Mouse (Mus musculus): ENCODE data around the gene Fasn. TPM values are rescaled to one million over a fixed set of nuclear protein-coding genes. Genes with fewer than 3 reads are reported as not detected.

Gene Fasn
- total and polyA plus RNA-seq, 3 experiments, result 66.6 to 529 (median 88.2) TPM

GRCm38 (mm10) chr11:120829757-120830532, 5.6 kb upstream of the Fasn start:
- Histone ChIP-seq H3K9me3 (replicated peaks) (no peaks in the 10 kb centered on the region), H3K4me1 (ENCODE audit: insufficient read depth, low read depth, low read length) (peaks cover 15% of the 10 kb centered on the region), H3K4me3 (ENCODE audit: low read depth, low read length) (no peak overlapping the region), H3K36me3 (replicated peaks) (peaks cover 12% of the 10 kb centered on the region), H3K27me3 (ENCODE audit: insufficient read depth, low read length) (peaks cover 32% of the 10 kb centered on the region)
- no peak for TF ChIP-seq CTCF (IDR thresholded peaks at IDR 0.05; ENCODE audit: low read depth, low read length)
- no peak for TF ChIP-seq POLR2AphosphoS5 (IDR thresholded peaks at IDR 0.05; ENCODE audit: insufficient replicate concordance, low read depth, low read length)
- TF ChIP-seq TAL1 (conservative IDR thresholded peaks at IDR 0.05; ENCODE audit: low read depth, low read length), result no peak
- ATAC-seq (ENCODE audit: extremely low read depth, insufficient number of reproducible peaks, low FRiP score, poor library complexity, severe bottlenecking) (no peak), DNase-seq (ENCODE audit: low spot score) (no peak)

GRCm38 (mm10) chr11:120828416-120828815, 4.1 kb upstream of the Fasn start:
- peaks cover 21% of the 10 kb centered on the region for H3K4me1 ChIP-seq (ENCODE audit: insufficient read depth, low read depth, low read length)
- ATAC-seq (ENCODE audit: extremely low read depth, insufficient number of reproducible peaks, low FRiP score, poor library complexity, severe bottlenecking), result no peak
- TF ChIP-seq TAL1 (conservative IDR thresholded peaks at IDR 0.05; ENCODE audit: low read depth, low read length) (no peak), GATA1 (IDR thresholded peaks at IDR 0.05; ENCODE audit: borderline replicate concordance, low read length) (no peak), GATA2 (IDR thresholded peaks at IDR 0.05; ENCODE audit: borderline replicate concordance, low read depth, low read length) (no peak), CTCF (IDR thresholded peaks at IDR 0.05; ENCODE audit: low read depth, low read length) (no peak), POLR2AphosphoS5 (IDR thresholded peaks at IDR 0.05; ENCODE audit: insufficient replicate concordance, low read depth, low read length) (no peak)

GRCm38 (mm10) chr11:120826016-120826953, 1.9 kb upstream of the Fasn start:
- peaks cover 32% of the 10 kb centered on the region for H3K27me3 ChIP-seq (ENCODE audit: insufficient read depth, low read length)
- H3K4me1 ChIP-seq (ENCODE audit: insufficient read depth, low read depth, low read length), result peaks cover 43% of the 10 kb centered on the region
- TF ChIP-seq TAL1 (conservative IDR thresholded peaks at IDR 0.05; ENCODE audit: low read depth, low read length) (no peak), GATA2 (IDR thresholded peaks at IDR 0.05; ENCODE audit: borderline replicate concordance, low read depth, low read length) (no peak), GATA1 (IDR thresholded peaks at IDR 0.05; ENCODE audit: borderline replicate concordance, low read length) (no peak), CTCF (IDR thresholded peaks at IDR 0.05; ENCODE audit: low read depth, low read length) (no peak), POLR2AphosphoS5 (IDR thresholded peaks at IDR 0.05; ENCODE audit: insufficient replicate concordance, low read depth, low read length) (no peak)
- DNase-seq (ENCODE audit: low spot score) (no peak), ATAC-seq (ENCODE audit: extremely low read depth, insufficient number of reproducible peaks, low FRiP score, poor library complexity, severe bottlenecking) (no peak)
- H3K36me3 ChIP-seq (replicated peaks), result peaks cover 32% of the 10 kb centered on the region
- H3K4me3 ChIP-seq (ENCODE audit: low read depth, low read length), result no peak overlapping the region
- no peaks in the 10 kb centered on the region for H3K9me3 ChIP-seq (replicated peaks)

More at GRCm38 (mm10) chr11:120828416-120828815, 4.1 kb upstream of the Fasn start:
- DNase-seq (ENCODE audit: low spot score), result no peak
- Histone ChIP-seq H3K9me3 (replicated peaks) (no peaks in the 10 kb centered on the region), H3K4me3 (ENCODE audit: low read depth, low read length) (no peak overlapping the region), H3K36me3 (replicated peaks) (peaks cover 12% of the 10 kb centered on the region), H3K27me3 (ENCODE audit: insufficient read depth, low read length) (peaks cover 32% of the 10 kb centered on the region)

- H3K9me3 ChIP-seq (replicated peaks), result no peaks in the 10 kb centered on the region
- peak overlapping the region; percentile 85; the same call in 1 of the 2 replicates for H3K4me3 ChIP-seq (ENCODE audit: low read depth, low read length)
- TF ChIP-seq GATA1 (IDR thresholded peaks at IDR 0.05; ENCODE audit: borderline replicate concordance, low read length) (no peak), GATA2 (IDR thresholded peaks at IDR 0.05; ENCODE audit: borderline replicate concordance, low read depth, low read length) (no peak), TAL1 (conservative IDR thresholded peaks at IDR 0.05; ENCODE audit: low read depth, low read length) (no peak), CTCF (IDR thresholded peaks at IDR 0.05; ENCODE audit: low read depth, low read length) (no peak), POLR2AphosphoS5 (IDR thresholded peaks at IDR 0.05; ENCODE audit: insufficient replicate concordance, low read depth, low read length) (no peak)
- DNase-seq (ENCODE audit: low spot score) (no peak), ATAC-seq (ENCODE audit: extremely low read depth, insufficient number of reproducible peaks, low FRiP score, poor library complexity, severe bottlenecking) (no peak)
- peaks cover 26% of the 10 kb centered on the region for H3K27me3 ChIP-seq (ENCODE audit: insufficient read depth, low read length)
- peaks cover 52% of the 10 kb centered on the region for H3K4me1 ChIP-seq (ENCODE audit: insufficient read depth, low read depth, low read length)
- peaks cover 39% of the 10 kb centered on the region for H3K36me3 ChIP-seq (replicated peaks)
Measured at GRCm38 (mm10) chr11:120825289-120825863, 1.0 kb upstream of the Fasn start.

GRCm38 (mm10) chr11:120824787-120825288, 491 bp upstream of the Fasn start:
- no peak for TF ChIP-seq GATA1 (IDR thresholded peaks at IDR 0.05; ENCODE audit: borderline replicate concordance, low read length)
- no peak for TF ChIP-seq POLR2AphosphoS5 (IDR thresholded peaks at IDR 0.05; ENCODE audit: insufficient replicate concordance, low read depth, low read length)
- no peak for TF ChIP-seq CTCF (IDR thresholded peaks at IDR 0.05; ENCODE audit: low read depth, low read length)
- no peak for TF ChIP-seq GATA2 (IDR thresholded peaks at IDR 0.05; ENCODE audit: borderline replicate concordance, low read depth, low read length)
- no peak for TF ChIP-seq TAL1 (conservative IDR thresholded peaks at IDR 0.05; ENCODE audit: low read depth, low read length)
- no peak for ATAC-seq (ENCODE audit: extremely low read depth, insufficient number of reproducible peaks, low FRiP score, poor library complexity, severe bottlenecking)
- Histone ChIP-seq H3K4me1 (ENCODE audit: insufficient read depth, low read depth, low read length) (peaks cover 57% of the 10 kb centered on the region), H3K9me3 (replicated peaks) (no peaks in the 10 kb centered on the region), H3K4me3 (ENCODE audit: low read depth, low read length) (peak overlapping the region; percentile 85), H3K27me3 (ENCODE audit: insufficient read depth, low read length) (peaks cover 21% of the 10 kb centered on the region), H3K36me3 (replicated peaks) (peaks cover 44% of the 10 kb centered on the region)
- no peak for DNase-seq (ENCODE audit: low spot score)

Data from G1E (cell line).